22 mouse cellular contexts compared by ENCODE assay signal in genomic region chr10:70878046-70878445, GRCm38 (mm10).
A peak's percentile ranks its signal among the peaks of the same experiment; 100 is the strongest.
DNase-seq lines count a peak whose midpoint lies in the region; TF ChIP-seq lines count a peak whose summit lies in the region.
"Had no signal": no experiment of that assay in that cellular context is flagged by ENCODE, and none has a peak within 500 bp of the region (broad histone marks: within the 10 kb centered on the region; RNA-seq: fewer than 3 reads in every experiment).

No protein-coding gene starts in this region.

- H3K27me3 ChIP-seq in heart, adult 2 months (ENCODE audit: control insufficient read depth, insufficient read depth, low read length) = no peaks in the 10 kb centered on the region
- no peaks in the 10 kb centered on the region for H3K27me3 ChIP-seq in ES-Bruce4 (ENCODE audit: control insufficient read depth, insufficient read depth, low read length, poor library complexity, severe bottlenecking)
- H3K27me3 ChIP-seq: embryonic facial prominence, embryonic 12.5 days; heart, embryonic 12.5 days; kidney, embryonic 15.5 days; limb, embryonic 13.5 days; lung, embryonic 15.5 days; neural tube, embryonic 13.5 days had no signal

- H3K79me2 ChIP-seq in heart, adult 2 months (replicated peaks; ENCODE audit: control insufficient read depth, insufficient read depth, low read length) = no peaks in the 10 kb centered on the region

- no peak for TF ChIP-seq EP300 in heart, adult 2 months (IDR thresholded peaks at IDR 0.05; ENCODE audit: insufficient read depth, low read depth, low read length)
- no peak for TF ChIP-seq EP300 in ES-Bruce4 (IDR thresholded peaks at IDR 0.05; ENCODE audit: insufficient read depth, low read depth, low read length)

- no peak overlapping the region for H3K27ac ChIP-seq in heart, adult 2 months
- H3K27ac ChIP-seq in ES-Bruce4 (ENCODE audit: insufficient read depth, low read length) = peak overlapping the region; percentile 86
- peak overlapping the region; percentile 67; the same call in 1 of the 2 replicates for H3K27ac ChIP-seq in embryonic fibroblast, embryonic 13.5 days (ENCODE audit: insufficient read depth, low read length)
- H3K27ac ChIP-seq: embryonic facial prominence, embryonic 12.5 days; kidney, embryonic 15.5 days; limb, embryonic 13.5 days; lung, embryonic 15.5 days; neural tube, embryonic 13.5 days had no signal

- H3K9ac ChIP-seq in heart, adult 2 months (ENCODE audit: low read depth, low read length) = no peak overlapping the region
- no peak overlapping the region for H3K9ac ChIP-seq in ES-Bruce4 (ENCODE audit: low read depth, poor library complexity, severe bottlenecking)
- H3K9ac ChIP-seq: embryonic facial prominence, embryonic 12.5 days; heart, embryonic 12.5 days; kidney, embryonic 15.5 days; limb, embryonic 13.5 days; lung, embryonic 15.5 days; neural tube, embryonic 13.5 days had no signal

- no peak overlapping the region for H3K4me3 ChIP-seq in heart, adult 2 months
- no peak overlapping the region for H3K4me3 ChIP-seq in ES-Bruce4 (ENCODE audit: low read depth, low read length)
- H3K4me3 ChIP-seq in embryonic fibroblast, embryonic 13.5 days (ENCODE audit: insufficient read depth, low read length) = no peak overlapping the region
- H3K4me3 ChIP-seq: embryonic facial prominence, embryonic 12.5 days; erythroblast, embryonic 14.5 days; heart, embryonic 12.5 days; kidney, embryonic 15.5 days; limb, embryonic 13.5 days; lung, embryonic 15.5 days; neural tube, embryonic 13.5 days had no signal

- no peak for TF ChIP-seq POLR2A in heart, adult 2 months (IDR thresholded peaks at IDR 0.05; ENCODE audit: insufficient read depth, low read depth, low read length)
- no peak for TF ChIP-seq POLR2A in ES-Bruce4 (IDR thresholded peaks at IDR 0.05; ENCODE audit: insufficient read depth, low read length)
- no peak for TF ChIP-seq POLR2A in embryonic fibroblast, embryonic 13.5 days (IDR thresholded peaks at IDR 0.05; ENCODE audit: low read depth, low read length)

- intact Hi-C loops in heart, adult 2 months (cut with DNase I) = no loop called here
- intact Hi-C loops in left cerebral cortex, postnatal 4 days (cut with DNase I) = no loop called here

- TF ChIP-seq CTCF in heart, adult 2 months (IDR thresholded peaks at IDR 0.05) = no peak
- no peak for TF ChIP-seq CTCF in ES-Bruce4 (IDR thresholded peaks at IDR 0.05; ENCODE audit: low read depth, low read length)
- no peak for TF ChIP-seq CTCF in embryonic fibroblast, embryonic 13.5 days (IDR thresholded peaks at IDR 0.05; ENCODE audit: borderline replicate concordance, insufficient read depth, low read length)

- H3K4me1 ChIP-seq in heart, adult 2 months (ENCODE audit: control insufficient read depth, insufficient read depth, low read length) = no peaks in the 10 kb centered on the region; the same call in 1 of the 2 replicates
- peaks cover 4% of the 10 kb centered on the region for H3K4me1 ChIP-seq in ES-Bruce4 (ENCODE audit: control insufficient read depth, insufficient read depth, low read length)
- no peaks in the 10 kb centered on the region; the same call in 1 of the 2 replicates for H3K4me1 ChIP-seq in embryonic fibroblast, embryonic 13.5 days (ENCODE audit: control insufficient read depth, insufficient read depth, low read length)
- H3K4me1 ChIP-seq: heart, embryonic 12.5 days; limb, embryonic 13.5 days; lung, embryonic 15.5 days had no signal

- no peaks in the 10 kb centered on the region; the same call in 1 of the 2 replicates for H3K9me3 ChIP-seq in ES-Bruce4 (replicated peaks; ENCODE audit: control insufficient read depth, insufficient read depth, low read length, poor library complexity, severe bottlenecking)
- H3K9me3 ChIP-seq: embryonic facial prominence, embryonic 12.5 days; kidney, embryonic 15.5 days; limb, embryonic 13.5 days; lung, embryonic 15.5 days; neural tube, embryonic 13.5 days had no signal

- DNase-seq in heart, adult 9 months (ENCODE audit: low spot score in 2 of 2) = peak; percentile 5 to 7
- no peak for DNase-seq in heart, adult 2 months
- DNase-seq in 3134 (ENCODE audit: extremely low read depth, insufficient read length, low spot score) = peak; percentile 9
- no peak for DNase-seq in left cerebral cortex, postnatal 4 days
- no peak for DNase-seq in kidney, postnatal 10 days
- DNase-seq: adrenal gland, adult 8-10 months; cerebellum, adult 9-10 months; cerebellum, postnatal 36 days; gastrocnemius, postnatal 14 days; heart, postnatal 14 days; kidney, adult 18-20 months; thymus, adult 2 months; thymus, postnatal 36 days had no signal

- WGBS in heart, adult 2 months = 36% methylated on average over 1 of the region's 1 CpGs

- no peaks in the 10 kb centered on the region for H3K36me3 ChIP-seq in heart, adult 2 months (ENCODE audit: control insufficient read depth, insufficient read depth, low read length)
- H3K36me3 ChIP-seq in ES-Bruce4 (ENCODE audit: control insufficient read depth, insufficient read depth, low read length, poor library complexity, severe bottlenecking) = no peaks in the 10 kb centered on the region
- H3K36me3 ChIP-seq: embryonic facial prominence, embryonic 12.5 days; heart, embryonic 12.5 days; kidney, embryonic 15.5 days; limb, embryonic 13.5 days; lung, embryonic 15.5 days; neural tube, embryonic 13.5 days had no signal

Comparison
In these comparisons a context has a peak if more than half of its experiments do, and no peak if none do; other contexts are left out.
1. DNase-seq: peak in heart, adult 9 months (2 of 2) and 3134 (single experiment); none in heart, adult 2 months (0 of 2), left cerebral cortex, postnatal 4 days (single experiment) and kidney, postnatal 10 days (single experiment).